Mouse (Mus musculus): ENCODE data around the gene Slc25a22. TPM values are rescaled to one million over a fixed set of nuclear protein-coding genes. Genes with fewer than 3 reads are reported as not detected.
"Not testable (repeated sequence)": the region's sequence is repeated elsewhere in the genome, so short reads cannot be mapped to it uniquely, and the experiment has no call there.

Slc25a22 gene
- polyA plus RNA-seq, 1 experiment, result 96.8 TPM

GRCm38 (mm10) chr7:141456739-141457138, 19.0 kb upstream of the Slc25a22 start:
- H3K27ac ChIP-seq (replicated peaks; ENCODE audit: low read depth, low read length), result peak overlapping the region; percentile 97
- peaks cover 26% of the 10 kb centered on the region for H3K4me1 ChIP-seq (ENCODE audit: control insufficient read depth, insufficient read depth, insufficient read length, low read length)
- peak overlapping the region; percentile 91 for H3K4me3 ChIP-seq (ENCODE audit: insufficient read depth, low read depth, low read length)

- peak overlapping the region; percentile 97 for H3K27ac ChIP-seq (replicated peaks; ENCODE audit: low read depth, low read length)
- peak overlapping the region; percentile 91 for H3K4me3 ChIP-seq (ENCODE audit: insufficient read depth, low read depth, low read length)
Observed at GRCm38 (mm10) chr7:141455610-141456314, 18.1 kb upstream of the Slc25a22 start.

GRCm38 (mm10) chr7:141454967-141455551, 17.4 kb upstream of the Slc25a22 start, which contains the start of gene Pnpla2:
TSS of gene Pnpla2 (plus strand) at chr7:141455198.
- Histone ChIP-seq H3K27ac (replicated peaks; ENCODE audit: low read depth, low read length) (peak within 1 kb of the TSS; percentile 97), H3K4me1 (ENCODE audit: control insufficient read depth, insufficient read depth, insufficient read length, low read length) (peaks cover 23% of the 10 kb centered on the region), H3K4me3 (ENCODE audit: insufficient read depth, low read depth, low read length) (peak within 1 kb of the TSS; percentile 91)

More at GRCm38 (mm10) chr7:141455610-141456314, 18.1 kb upstream of the Slc25a22 start:
- H3K4me1 ChIP-seq (ENCODE audit: control insufficient read depth, insufficient read depth, insufficient read length, low read length), result peaks cover 24% of the 10 kb centered on the region

GRCm38 (mm10) chr7:141453636-141454035, 15.9 kb upstream of the Slc25a22 start:
- peaks cover 17% of the 10 kb centered on the region for H3K4me1 ChIP-seq (ENCODE audit: control insufficient read depth, insufficient read depth, insufficient read length, low read length)
- H3K4me3 ChIP-seq (ENCODE audit: insufficient read depth, low read depth, low read length), result no peak overlapping the region
- peak overlapping the region; percentile 26 for H3K27ac ChIP-seq (replicated peaks; ENCODE audit: low read depth, low read length)

GRCm38 (mm10) chr7:141451928-141452327, 14.2 kb upstream of the Slc25a22 start:
- peaks cover 5% of the 10 kb centered on the region for H3K4me1 ChIP-seq (ENCODE audit: control insufficient read depth, insufficient read depth, insufficient read length, low read length)

GRCm38 (mm10) chr7:141447110-141447991, 9.7 kb upstream of the Slc25a22 start, which contains the start of gene Rplp2:
TSS of gene Rplp2 (plus strand) at chr7:141447370.
- Histone ChIP-seq H3K4me1 (ENCODE audit: control insufficient read depth, insufficient read depth, insufficient read length, low read length) (peaks cover 7% of the 10 kb centered on the region; the same call in 1 of the 2 replicates), H3K27ac (replicated peaks; ENCODE audit: low read depth, low read length) (peak within 1 kb of the TSS; percentile 100), H3K4me3 (ENCODE audit: insufficient read depth, low read depth, low read length) (peak within 1 kb of the TSS; percentile 87)

More at GRCm38 (mm10) chr7:141451928-141452327, 14.2 kb upstream of the Slc25a22 start:
- no peak overlapping the region for H3K4me3 ChIP-seq (ENCODE audit: insufficient read depth, low read depth, low read length)
- peak overlapping the region; percentile 78 for H3K27ac ChIP-seq (replicated peaks; ENCODE audit: low read depth, low read length)

- H3K4me3 ChIP-seq (ENCODE audit: insufficient read depth, low read depth, low read length); H3K27ac ChIP-seq (replicated peaks; ENCODE audit: low read depth, low read length); H3K4me1 ChIP-seq (ENCODE audit: control insufficient read depth, insufficient read depth, insufficient read length, low read length): not testable (repeated sequence)
Observed at GRCm38 (mm10) chr7:141446374-141446773, 8.7 kb upstream of the Slc25a22 start.

GRCm38 (mm10) chr7:141443828-141444237, 6.1 kb upstream of the Slc25a22 start, which contains the start of gene Pidd1:
TSS of gene Pidd1 (minus strand) at chr7:141444025.
- Histone ChIP-seq H3K4me3 (ENCODE audit: insufficient read depth, low read depth, low read length) (peak within 1 kb of the TSS; percentile 48), H3K4me1 (ENCODE audit: control insufficient read depth, insufficient read depth, insufficient read length, low read length) (peaks cover 7% of the 10 kb centered on the region; the same call in 1 of the 2 replicates), H3K27ac (replicated peaks; ENCODE audit: low read depth, low read length) (peak within 1 kb of the TSS; percentile 53; the same call in 1 of the 2 replicates)

GRCm38 (mm10) chr7:141443081-141443821, 5.6 kb upstream of the Slc25a22 start:
- Histone ChIP-seq H3K4me3 (ENCODE audit: insufficient read depth, low read depth, low read length) (peak overlapping the region; percentile 48), H3K27ac (replicated peaks; ENCODE audit: low read depth, low read length) (no peak overlapping the region), H3K4me1 (ENCODE audit: control insufficient read depth, insufficient read depth, insufficient read length, low read length) (peaks cover 4% of the 10 kb centered on the region; the same call in 1 of the 2 replicates)

- no peak overlapping the region for H3K4me3 ChIP-seq (ENCODE audit: insufficient read depth, low read depth, low read length)
- H3K27ac ChIP-seq (replicated peaks; ENCODE audit: low read depth, low read length), result no peak overlapping the region
- peaks cover 4% of the 10 kb centered on the region; the same call in 1 of the 2 replicates for H3K4me1 ChIP-seq (ENCODE audit: control insufficient read depth, insufficient read depth, insufficient read length, low read length)
Observed at GRCm38 (mm10) chr7:141442199-141442598, 4.5 kb upstream of the Slc25a22 start.

- Histone ChIP-seq H3K27ac (replicated peaks; ENCODE audit: low read depth, low read length) (no peak overlapping the region), H3K4me1 (ENCODE audit: control insufficient read depth, insufficient read depth, insufficient read length, low read length) (peaks cover 8% of the 10 kb centered on the region), H3K4me3 (ENCODE audit: insufficient read depth, low read depth, low read length) (no peak overlapping the region)
Observed at GRCm38 (mm10) chr7:141441460-141441859, 3.8 kb upstream of the Slc25a22 start.

GRCm38 (mm10) chr7:141440613-141441012, 2.9 kb upstream of the Slc25a22 start:
- H3K4me1 ChIP-seq (ENCODE audit: control insufficient read depth, insufficient read depth, insufficient read length, low read length), result peaks cover 14% of the 10 kb centered on the region
- no peak overlapping the region for H3K27ac ChIP-seq (replicated peaks; ENCODE audit: low read depth, low read length)
- H3K4me3 ChIP-seq (ENCODE audit: insufficient read depth, low read depth, low read length), result no peak overlapping the region

- Histone ChIP-seq H3K4me1 (ENCODE audit: control insufficient read depth, insufficient read depth, insufficient read length, low read length) (peaks cover 18% of the 10 kb centered on the region), H3K27ac (replicated peaks; ENCODE audit: low read depth, low read length) (no peak overlapping the region), H3K4me3 (ENCODE audit: insufficient read depth, low read depth, low read length) (no peak overlapping the region)
Observed at GRCm38 (mm10) chr7:141439811-141440210, 2.1 kb upstream of the Slc25a22 start.

GRCm38 (mm10) chr7:141439140-141439679, 1.5 kb upstream of the Slc25a22 start:
- Histone ChIP-seq H3K4me1 (ENCODE audit: control insufficient read depth, insufficient read depth, insufficient read length, low read length) (peaks cover 18% of the 10 kb centered on the region), H3K4me3 (ENCODE audit: insufficient read depth, low read depth, low read length) (no peak overlapping the region), H3K27ac (replicated peaks; ENCODE audit: low read depth, low read length) (no peak overlapping the region)
